Mouse (Mus musculus) ES-CJ7 (cell line): ENCODE measurements around the gene Rgs16.
A peak's percentile ranks its signal among the peaks of the same experiment; 100 is the strongest.

Source experiments
- DNase-seq: peaks from one replicate; pipeline ENCODE4 v3.0.0; 2011; ENCODE audit warnings: low read depth, low spot score

Gene Rgs16

DNA sequence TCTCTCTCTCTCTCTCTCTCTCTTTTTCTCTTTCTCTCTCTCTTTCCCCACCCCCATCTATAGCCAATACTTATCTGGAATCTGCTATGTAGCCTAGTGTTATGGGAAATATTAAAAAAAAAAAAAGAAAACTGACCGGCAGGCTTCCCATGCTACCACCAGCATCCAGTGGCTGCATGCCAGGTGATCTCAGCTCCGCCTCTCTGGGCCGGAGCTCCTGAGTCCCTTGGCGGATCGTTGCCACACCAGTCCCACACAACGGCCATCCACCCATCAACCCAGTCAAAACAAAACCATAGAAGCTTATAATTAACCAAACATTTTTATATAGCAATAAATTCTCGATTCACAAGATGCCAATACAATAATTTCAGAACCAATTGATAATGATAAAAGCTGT is 19.2 kb upstream of the Rgs16 start:
- DNase-seq: no peak

DNA sequence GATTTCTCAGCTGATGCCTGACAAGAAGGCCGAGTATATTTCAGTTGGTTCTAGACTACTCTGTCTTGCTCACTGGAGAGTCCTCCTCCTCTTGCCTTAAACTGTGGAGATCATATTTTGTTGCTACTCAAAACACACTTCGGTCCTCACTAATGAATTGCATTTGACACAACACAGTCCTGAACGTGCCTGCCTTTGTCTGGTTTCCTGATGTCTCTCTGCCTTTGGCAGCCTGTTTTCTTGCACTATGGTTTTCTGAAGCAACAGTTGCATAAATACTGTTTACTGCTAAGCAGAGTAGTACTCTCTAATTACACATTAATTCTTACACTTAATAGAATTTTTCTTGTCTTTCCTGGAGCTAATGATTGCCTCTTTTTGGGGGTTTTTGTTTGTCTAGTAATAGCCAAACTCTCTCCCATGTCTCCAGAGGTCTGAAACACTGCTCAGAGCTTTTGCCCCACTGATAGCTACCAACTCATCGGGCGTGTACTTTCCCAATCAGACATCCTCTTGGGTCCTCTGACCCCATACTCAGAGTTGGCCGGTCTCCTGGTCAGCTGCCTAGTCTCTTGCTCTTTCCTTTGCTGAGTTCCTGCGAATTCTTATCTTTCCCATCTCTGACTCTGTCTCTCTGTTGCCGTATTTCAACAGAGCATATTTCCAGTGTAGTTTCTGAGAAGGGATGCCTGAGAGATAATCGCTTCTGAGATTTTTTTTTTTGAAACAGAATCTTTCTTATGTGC is 18.4 kb upstream of the Rgs16 start:
- no peak for DNase-seq

DNA sequence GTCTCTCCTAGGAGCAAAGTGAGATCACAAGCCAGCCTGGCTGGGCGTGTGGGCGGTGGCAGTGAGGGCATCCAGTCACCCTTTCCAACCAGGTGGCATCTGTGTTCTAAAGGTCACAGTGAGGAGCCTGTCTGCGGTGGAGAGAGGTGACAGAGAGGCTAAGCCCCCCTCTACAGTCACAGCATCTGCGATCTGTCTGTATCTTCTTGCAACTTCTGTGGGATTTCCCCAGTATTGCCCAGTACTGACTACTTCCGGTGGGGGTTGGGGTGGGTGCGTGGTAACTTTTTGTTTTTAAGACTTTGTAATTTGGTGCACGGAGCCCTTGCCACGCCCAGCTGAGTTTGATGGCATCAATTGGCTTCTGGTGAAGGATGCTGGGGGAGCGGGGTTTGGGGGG is 16.7 kb upstream of the Rgs16 start:
- no peak for DNase-seq

DNA sequence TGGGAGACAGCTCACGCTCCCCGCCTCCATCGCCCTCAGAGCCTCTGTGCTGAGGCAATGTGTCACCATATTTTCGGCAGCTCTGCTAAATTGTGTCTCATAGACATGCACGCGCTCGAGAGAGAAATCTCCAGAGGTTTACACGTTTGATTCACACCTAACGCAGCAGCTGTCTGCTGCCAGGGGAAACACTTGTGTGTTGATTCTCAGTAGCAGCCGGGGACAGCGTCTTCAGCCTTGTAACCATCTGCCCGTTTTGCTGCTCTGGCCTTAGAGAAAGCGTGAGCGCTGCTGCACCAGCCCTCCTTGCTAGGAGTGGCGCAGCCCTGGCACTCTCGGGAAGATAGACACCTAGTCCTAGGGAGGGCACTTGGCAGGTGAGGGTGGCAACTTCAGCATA is 13.5 kb upstream of the Rgs16 start:
- DNase-seq: no peak

DNA sequence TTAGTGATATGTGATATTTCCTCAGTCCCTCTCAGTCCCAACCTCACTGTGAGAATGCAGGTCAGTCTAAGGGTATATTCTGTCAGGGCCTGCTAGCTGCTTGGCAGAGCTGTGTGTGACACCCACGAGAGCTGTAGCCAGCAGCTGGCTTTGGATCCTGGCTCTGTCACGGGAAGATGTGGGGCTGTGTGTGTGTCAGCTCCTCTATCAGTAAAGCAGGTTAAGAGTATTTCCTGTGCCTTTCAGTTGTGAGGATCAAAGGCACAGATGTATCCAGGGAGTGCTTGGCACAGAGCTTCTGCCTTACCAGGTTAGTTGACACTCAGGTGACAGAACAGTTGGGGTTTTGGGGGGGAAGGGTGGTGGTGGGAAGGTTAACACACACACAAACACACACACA is 10.3 kb upstream of the Rgs16 start:
- no peak for DNase-seq

DNA sequence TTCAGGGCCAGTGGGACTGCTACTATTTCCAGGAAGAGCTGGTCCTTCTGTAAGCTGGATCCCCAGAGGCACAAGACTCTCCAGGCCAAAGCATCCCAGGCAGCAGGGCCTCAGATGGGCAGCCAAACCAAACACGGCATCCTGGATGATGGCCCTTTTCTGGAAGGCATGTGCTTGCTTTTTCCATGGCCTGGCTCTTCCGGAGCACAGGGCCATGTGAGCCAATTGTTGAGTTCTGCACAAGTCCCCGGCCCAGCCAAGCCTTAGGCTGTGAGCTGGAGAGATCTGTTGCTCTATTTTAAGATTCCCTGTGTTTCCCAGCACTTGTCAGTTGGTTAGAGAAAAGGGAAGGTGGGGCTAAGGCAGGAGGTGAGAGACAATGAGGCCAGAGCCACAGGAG is 9.5 kb upstream of the Rgs16 start:
- DNase-seq: no peak

DNA sequence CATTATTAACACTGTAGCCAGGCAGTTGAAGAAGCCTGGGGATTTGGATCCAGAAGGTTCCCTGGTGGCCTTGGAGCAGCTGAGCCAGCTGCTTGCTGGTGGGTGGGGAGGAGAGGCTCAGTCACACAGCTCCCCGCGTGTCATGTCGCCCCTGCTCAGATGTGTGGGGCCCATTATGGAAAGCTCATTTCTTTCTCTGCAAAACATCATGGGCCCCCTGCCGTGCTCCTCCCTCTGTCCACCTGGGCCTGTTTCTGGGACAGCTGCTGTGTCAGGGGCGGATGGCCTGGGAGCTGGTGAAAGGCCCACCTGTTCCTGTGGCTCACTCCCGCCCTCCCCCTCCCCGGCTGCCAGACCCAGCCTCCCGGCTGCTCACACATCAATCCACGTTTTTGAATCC is 7.0 kb upstream of the Rgs16 start:
- no peak for DNase-seq

DNA sequence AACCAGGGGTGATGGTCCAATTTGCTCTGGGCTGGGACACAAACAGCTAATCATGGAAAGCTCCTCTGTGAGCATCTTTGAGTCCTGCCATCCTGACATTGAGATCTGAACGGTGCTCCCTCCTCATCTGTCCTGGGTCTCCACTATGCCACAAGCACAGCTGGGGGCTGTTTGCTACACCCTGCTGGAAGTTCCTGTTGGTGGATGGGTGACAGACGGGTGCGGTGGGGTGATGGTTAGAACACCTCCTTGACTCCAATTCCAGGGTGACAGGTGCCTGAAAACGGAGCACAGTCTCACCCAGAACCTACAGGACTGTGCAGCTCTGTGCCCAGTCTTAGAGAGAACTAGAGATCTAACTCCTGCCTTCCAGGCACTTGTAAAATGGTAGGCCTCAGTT is 5.3 kb upstream of the Rgs16 start:
- DNase-seq: no peak

DNA sequence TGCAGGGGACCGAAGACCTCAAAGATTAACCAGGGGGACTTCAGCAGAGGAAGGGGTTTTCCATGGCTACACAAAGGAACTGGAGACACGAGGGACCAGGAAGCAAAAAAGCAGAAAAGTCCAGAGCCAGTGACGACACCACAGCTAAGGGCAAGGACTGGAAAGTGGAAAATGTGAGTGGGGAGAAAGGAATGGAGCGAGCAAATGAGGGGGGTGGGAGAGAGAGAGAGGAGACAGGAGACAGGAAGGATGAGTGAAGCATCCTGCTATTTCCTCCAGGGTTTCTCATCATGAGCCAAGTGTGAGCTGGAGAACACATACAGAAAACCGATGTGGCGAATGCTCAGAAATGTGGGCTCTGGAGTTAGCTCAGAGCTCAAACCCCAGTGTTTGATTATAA is 4.1 kb upstream of the Rgs16 start:
- DNase-seq: no peak

DNA sequence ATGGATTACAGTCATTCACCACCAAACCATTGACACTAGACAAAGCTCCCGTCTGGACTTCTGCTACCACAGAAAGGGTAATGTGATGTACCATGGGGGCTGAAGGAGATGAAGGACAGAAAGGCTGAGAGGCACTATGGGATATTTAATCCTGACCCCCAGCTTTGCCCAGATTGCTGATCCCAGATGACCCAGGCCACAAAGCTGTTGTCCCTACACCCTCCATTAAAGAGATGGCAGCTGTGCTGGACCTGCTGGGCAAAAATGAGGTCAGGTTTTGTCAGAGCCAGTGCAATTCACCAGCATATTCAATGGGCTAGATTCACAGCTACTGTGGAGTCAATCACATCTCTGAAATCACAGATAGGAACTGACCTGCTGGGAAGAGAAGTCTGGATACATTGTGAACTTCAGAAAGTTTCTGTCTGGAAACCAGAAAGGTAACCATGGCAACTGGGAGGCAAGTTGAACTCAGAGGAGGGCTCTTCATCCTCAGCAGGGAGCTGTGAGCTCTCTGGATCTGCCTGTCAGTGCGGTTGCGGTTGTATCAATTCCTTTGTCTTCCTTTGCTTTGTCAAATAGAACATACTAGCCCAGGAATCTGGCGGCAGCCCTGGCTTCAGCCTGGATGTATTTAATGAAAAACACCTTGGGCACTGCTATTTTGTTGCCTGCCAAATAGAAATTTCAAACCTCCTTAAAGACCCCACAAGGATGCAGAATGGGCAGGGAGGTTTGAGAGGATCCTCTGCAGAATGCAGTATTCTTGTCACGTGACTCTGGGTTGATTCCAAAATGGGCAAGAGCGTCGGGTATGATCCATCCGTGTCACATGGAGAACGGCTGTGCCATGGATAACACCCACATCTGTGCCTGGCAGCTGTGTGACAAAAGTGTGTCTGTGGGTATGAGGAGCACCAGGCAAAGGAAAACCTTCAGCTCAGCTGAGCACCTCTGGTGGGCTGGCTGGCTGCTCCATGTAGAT is 2.8 kb upstream of the Rgs16 start:
- peak; percentile 38 for DNase-seq

DNA sequence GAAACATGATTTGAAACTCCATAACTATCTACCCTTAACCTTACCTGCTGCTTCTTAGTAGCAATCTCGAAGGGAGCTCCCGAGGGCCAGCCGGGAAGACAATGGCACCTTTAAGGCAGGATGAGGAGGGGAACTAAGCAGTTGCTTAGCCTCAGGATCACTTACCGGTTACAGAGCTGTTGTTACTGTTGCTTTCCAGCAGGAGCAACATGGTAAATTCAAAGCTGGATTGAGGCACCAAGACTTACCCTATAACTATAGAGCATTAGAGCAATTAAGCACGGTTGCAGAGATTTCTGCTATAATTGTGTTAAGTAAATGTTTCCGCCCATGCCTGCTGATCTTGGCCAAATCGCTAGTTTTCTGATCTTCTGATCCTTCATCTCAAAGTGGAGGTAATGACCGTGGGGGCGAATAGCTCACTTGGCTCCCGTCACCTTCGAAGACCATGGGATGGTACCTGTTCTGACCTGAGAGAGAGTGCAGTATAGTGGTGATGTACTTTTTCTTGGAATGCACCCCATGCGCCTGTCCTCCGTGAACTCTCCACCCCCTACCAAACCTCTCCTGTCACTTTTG is 623 bp upstream of the Rgs16 start:
- peak; percentile 60 for DNase-seq

DNA sequence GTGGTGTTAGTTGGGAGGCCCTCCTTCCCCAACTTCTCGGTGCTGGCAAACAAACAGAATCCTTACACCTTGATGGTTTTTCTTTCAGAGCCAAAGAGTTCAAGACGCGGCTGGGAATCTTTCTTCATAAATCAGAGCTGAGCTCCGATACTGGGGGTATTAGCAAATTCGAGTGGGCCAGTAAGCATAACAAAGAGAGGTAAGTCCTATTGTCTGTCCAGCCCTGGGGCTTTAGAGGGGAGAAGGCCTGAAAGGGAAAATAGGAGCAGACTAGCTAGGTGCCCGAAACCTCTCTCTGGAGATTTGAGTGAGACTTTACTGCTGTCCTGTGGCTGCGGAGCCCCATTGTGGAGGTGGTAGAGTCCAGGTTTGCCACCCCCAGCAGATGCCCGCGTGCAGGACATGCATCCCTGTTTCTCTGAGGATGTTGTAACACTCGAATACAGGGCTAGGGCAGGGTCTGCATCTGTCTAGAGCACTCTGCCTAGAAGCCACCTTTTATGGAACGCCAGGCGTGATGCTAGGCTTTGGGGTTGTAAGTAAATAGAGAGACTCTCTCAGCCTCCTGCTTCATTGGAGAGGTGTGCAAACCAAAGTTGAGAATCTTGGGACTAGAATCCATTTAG is 739 bp downstream of the Rgs16 start:
- DNase-seq: peak; percentile 52

DNA sequence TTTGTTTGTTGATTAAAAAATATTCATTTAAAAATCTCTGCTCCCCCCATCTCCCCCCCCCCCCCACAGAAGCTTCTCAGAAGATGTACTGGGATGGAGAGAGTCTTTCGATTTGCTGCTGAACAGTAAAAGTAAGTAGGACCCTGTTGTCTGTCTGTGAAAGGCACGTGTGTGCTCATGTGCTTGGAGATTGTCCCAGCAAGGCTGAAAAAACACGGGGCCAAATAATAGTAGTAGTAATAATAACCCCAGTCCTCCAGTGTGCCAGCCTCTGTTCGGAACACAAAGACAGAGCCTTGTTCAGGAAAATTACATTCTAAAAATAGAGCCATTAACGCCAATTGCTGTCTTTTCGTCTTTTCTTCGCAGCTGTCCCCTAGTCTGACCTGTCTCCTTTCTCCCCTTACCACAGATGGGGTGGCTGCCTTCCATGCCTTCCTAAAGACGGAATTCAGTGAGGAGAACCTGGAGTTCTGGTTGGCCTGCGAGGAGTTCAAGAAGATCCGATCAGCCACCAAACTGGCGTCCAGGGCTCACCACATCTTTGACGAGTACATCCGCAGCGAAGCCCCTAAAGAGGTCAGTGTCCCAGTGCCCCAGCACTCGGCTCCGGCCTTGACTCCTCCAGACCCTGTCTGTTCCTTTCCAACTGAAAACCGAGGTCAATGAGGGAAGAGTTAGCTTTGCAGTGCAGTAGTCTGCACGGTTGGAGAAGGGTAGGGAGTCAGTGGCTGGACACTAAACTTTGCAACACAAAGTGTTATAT is 1.6 kb downstream of the Rgs16 start:
- no peak for DNase-seq

DNA sequence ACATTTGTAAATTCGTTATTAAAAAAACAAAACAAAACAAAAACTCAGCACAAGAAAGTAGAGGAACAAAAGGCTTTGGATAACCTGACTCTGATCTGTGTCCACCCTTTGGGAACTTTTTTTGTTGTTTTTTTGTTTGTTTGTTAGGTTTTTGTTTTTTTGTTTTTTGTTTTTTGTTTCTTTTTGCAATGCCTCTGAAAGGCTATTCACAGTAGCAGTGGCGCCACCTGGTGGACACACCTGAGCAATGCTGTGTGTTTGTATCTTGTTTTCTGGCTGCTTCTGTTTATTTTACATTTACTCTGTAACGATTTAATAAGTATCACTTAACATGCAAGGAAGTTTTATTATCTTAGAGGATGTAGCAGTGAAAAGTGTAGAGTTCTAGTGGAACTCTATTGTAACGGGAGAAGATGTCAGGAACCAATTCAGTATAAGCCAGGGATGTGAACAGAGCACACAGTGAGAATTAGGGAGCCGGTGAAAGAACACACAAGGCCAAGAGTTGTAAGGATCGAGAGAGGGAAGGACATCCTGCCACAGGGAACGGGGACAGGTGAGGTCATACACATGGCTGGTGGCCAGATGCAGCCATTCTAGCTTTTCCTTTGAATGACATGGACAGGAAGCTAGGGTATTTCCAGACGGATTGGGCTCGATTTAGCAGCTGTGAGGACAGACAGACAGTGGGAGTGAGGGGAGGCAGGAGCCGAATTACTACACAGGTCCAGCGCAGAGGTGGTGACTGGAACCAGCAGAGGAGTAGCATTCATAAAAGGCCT is 2.4 kb downstream of the Rgs16 start:
- peak; percentile 66 for DNase-seq

DNA sequence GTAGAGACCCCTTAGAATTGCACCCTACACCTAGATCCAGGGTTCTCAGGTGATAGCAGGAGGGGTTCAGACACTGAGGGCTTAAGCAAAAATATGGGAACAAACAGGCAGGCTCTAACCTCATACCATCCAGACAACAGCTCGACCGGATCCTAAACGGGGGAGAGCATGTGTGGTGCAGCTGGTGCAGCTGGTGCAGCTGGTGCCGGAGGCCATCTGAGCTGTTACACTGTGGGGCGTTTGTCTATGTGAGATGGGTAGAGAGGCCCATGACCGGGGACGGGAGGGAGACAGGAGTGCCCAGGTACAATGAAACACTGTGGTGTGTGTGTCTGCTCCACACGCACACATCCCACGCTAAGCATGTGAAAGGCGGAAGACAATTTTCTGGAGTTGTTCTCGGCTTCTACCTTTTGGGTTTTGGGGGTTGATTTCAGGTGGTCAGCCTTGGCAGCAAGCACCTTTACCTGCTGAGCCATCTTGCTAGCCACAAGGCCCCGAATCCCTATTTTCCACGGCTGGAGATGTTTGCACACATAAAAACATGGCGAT is 6.0 kb downstream of the Rgs16 start:
- no peak for DNase-seq

DNA sequence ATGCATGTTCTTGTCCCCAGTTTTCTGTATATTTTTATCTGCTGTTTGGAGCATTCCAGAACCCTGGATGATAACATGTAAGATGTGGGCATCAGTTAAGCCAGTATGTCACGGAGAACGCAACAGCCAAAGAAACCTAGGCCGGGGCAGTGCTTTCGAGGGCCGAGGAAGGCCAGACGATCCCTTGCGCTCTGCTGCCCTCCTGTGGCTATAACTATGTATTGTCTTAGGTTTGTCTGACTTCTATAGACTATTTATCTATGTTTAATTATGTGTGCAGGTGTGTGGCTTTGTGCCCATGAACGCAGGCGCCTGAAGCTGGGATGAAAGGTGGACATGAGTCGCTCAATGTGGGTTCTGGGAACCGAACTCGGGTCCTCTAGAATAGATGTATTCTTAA is 6.6 kb downstream of the Rgs16 start:
- DNase-seq: peak; percentile 78

DNA sequence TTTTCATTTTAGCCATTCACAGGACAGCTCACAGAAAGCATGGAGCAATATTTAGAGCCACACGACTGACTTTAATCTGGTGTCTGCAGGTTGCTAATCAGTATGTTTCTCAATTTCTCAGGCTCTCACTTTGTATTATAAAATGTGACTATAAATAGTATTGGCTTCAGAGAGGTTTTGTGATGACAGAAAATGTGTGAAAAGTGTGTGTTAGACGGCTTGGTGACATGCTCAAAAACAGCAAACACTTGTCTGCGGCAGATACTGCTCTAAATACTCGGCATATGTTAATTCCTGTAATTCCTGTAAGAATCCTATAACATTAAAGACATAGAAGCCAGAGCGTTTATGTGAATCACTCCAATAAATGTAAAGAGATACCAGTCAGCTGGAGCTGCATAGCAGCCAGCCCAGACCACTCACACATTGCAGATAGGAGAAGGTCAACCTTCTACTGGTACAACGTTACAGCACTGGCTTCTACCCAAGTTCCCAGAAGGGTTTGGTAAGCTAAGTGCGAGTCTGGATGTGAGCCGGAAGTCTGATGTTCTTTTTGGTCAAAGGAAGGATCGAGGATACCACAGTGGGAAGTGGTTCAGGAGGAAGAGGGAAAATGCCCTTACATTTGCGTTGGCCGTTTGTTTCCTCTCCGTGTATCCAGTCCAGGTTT is 7.8 kb downstream of the Rgs16 start:
- DNase-seq: no peak

DNA sequence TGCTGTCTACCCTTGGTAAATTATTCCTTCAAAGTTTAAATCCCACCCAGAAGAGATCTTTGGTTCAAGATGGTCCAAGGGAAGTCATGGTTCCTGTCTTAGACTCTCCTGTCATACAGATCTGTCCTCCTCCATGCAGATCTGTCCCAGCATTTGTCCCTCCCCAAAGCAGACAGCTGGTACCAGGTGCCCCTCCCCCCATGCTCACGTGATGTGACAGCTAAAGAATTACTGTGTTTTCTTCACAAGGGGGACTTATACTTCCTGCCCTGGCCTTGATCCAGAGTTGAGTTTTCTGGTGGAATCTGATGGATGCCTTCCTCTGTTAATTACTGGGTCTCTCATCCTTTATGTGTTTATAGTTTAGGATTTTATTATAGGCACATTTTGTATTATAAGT is 8.4 kb downstream of the Rgs16 start:
- peak; percentile 48 for DNase-seq

DNA sequence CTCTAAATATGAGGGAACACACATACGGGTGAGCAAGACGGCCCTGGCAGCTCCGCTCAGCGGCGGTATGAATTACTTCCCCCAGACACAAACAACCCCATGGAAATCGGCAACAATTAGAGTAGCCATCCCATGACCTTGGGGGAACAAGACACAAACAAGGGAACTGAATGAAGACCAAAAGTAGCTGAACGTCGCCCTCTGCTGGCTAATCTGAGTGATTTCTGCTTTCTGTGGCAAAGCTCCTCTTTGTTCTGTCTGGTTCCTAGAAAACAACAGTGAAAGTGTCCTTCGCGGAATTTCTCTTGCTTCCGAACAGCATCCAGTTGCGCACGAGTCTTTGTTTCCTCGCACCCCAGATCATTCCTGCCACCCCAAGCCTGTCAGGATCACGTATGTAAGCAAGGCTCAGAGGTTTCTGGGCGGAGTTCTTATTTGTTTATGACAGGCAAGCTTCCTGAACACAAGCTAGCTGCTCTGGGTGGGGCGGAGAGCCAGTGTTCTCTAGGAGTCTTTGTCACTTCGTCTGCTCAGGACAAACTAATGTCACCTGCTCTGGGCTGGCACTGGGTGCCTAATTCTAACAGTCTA is 9.2 kb downstream of the Rgs16 start, which contains the start of gene Rnasel:
Gene Rnasel, plus strand, starts transcription at position 216 of the 591 bp plus-strand sequence.
- peak; percentile 96 for DNase-seq
